Mouse (Mus musculus): Measurements from ENCODE around the gene Sh2d2a. TPM values are rescaled to one million over a fixed set of nuclear protein-coding genes. Genes with fewer than 3 reads are reported as not detected.
"Not testable (repeated sequence)": the region's sequence is repeated elsewhere in the genome, so short reads cannot be mapped to it uniquely, and the experiment has no call there.

Gene Sh2d2a
- total RNA-seq, 2 experiments from 2014 or later = 0.06 TPM; not detected in 1

DNA sequence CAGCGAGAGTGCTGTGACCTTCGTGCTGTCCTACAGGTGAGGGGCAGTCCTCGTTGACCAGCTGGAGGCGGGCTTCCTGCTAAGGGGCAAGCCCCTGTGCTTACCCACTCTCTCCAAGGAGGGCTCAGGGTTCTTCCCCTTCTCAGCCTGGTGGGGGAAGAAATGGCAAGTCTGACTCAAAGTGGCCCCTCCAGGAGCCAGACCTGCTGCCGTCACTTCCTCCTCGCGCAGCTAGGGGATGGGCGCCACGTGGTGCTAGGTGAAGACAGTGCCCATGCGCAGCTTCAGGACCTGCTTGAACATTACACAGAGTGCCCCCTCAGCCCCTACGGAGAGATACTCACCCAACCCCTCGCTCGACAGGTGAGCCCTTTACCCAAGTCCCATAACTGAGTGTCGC is 2.6 kb downstream of the Sh2d2a start:
- no peak for DNase-seq
- intact Hi-C loops (cut with DNase I; ENCODE audit: low total_unique reads) = no loop called here

DNA sequence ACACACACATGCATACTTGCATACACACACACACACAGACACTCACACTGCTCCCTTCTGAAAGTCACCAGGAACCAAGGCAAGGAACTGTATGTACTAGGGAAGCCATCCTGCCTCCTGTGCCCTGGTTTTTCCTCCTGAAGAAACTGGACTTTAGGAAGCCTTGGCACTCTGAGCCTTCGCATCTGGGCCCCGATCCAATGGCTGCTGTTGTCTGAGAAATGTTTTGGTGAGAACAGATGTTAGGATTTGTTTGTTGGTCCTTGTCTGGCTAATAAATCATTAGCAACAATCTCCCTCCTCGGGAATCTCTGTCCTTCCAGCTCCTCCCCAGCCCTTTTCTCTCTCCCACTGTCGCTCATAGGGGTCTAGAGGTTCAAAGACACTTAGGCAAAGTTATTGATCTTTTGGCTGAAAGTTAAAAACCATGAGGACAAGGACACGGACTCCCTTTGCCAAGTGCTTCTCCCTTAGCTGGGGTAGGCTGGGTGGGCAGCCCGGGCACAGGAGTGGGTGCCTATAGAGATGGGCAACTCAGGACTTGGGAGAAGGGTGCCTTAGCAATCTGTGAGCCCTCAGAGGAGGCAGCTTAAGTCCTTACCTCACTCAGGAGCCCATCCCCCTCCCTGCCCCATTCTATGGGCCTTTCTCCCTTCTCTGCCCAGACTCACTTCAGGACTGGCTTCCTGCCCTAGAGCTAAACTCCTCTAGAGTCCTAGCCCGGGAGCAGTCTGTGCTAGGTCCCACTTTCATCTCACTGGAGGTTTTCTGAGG is 8.4 kb downstream of the Sh2d2a start:
- peak; percentile 34 for DNase-seq
- intact Hi-C loops (cut with DNase I; ENCODE audit: low total_unique reads) = no loop called here

DNA sequence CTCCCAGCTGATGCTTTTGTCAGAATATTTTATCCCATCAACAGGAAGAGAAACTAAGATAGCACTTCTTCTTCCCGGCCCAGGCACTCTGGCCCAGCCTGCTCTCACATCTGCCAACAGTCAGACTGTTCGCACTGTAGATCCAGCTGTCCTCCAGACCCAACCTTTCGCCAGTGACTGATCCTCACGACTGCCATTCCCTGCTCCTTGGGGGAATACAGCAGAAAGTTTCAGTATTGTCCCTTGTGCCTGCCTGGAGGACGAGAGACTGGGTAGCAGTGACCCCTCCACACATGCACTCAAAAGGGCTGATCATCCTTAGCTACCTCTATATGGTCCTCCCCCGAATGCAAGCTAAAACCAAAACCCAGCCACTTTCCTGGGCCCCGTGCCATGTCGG is 9.4 kb downstream of the Sh2d2a start:
- peak; percentile 32 for DNase-seq

DNA sequence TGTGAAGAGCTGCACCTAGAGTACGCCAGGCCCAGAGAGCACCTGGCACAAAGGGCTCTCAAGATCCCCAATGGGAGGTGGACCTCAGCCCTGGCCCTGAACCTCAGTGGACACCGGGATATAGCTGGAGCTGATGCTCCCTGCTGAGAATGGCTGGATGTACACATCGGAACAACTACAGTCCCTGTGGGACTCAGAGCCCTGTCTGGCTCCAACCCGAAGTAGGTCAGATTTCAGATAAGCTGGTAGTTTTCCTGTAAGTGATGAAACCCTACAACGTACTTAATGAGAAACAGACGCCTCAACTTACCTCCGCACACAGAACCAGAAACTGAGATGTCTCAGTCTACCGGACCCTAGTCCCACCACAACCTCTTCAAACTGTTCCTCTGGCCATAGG is 11.1 kb downstream of the Sh2d2a start:
- DNase-seq = no peak
- intact Hi-C loops (cut with DNase I; ENCODE audit: low total_unique reads) = no loop called here

More for the DNA sequence above, 9.4 kb downstream of the Sh2d2a start:
- intact Hi-C loops (cut with DNase I; ENCODE audit: low total_unique reads) = no loop called here

DNA sequence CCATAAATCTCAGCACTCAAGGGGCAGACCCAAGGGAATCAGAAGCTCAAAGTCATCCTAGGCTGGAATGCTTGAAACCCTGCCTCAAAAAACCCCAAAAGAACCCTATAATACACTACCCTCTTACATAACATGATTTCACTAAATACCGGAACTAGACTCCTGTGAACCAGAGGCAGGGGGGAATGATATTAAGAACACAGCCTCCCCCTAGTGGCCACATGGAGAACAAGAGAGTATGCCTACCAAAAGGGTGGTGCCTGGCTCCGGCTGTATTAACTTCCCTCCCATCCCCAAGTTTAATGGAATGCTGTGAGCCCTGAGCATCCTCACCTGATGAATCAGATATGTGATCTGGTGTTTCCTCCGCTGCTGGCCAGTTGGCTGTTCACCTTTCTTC is 13.3 kb downstream of the Sh2d2a start:
- peak; percentile 59 for DNase-seq
- intact Hi-C loops (cut with DNase I; ENCODE audit: low total_unique reads) = no loop called here

DNA sequence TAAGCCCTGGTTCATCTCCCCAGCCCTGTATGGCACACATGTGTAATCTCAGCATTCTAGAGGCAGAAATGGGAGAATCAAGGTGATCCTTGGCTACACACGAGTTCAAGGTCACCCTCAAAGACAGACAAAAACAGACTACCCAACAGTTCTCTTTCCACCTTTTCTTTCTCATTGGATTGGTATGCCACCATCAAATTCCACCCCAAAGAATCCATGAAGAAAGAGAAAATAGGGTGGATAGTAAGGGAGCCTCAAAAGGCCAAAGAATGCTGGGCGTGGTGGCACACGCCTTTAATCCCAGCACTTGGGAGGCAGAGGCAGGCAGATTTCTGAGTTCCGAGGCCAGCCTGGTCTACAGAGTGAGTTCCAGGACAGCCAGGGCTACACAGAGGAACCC is 17.6 kb downstream of the Sh2d2a start:
- DNase-seq; intact Hi-C loops (cut with DNase I; ENCODE audit: low total_unique reads): not testable (repeated sequence)

DNA sequence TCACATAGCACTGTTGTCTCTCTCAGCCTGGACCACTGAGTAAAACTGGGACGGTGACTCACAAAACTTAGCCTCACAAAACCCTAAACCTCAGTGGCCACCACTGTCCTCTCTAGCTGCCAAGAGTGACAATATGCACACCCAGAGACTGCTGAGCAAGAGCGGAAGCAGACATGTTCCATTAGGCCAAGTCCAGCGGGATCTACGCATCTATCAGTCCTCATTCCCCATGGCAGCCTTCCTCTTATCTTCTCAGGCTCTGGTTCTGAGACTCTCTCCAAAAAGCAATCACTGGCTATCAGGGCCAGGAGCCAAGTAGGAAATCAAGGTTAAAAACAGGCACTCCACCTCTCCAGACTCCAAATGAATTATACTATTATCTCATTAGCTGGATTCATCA is 31.2 kb downstream of the Sh2d2a start:
- intact Hi-C loops (cut with DNase I; ENCODE audit: low total_unique reads) = no loop called here
- no peak for DNase-seq

DNA sequence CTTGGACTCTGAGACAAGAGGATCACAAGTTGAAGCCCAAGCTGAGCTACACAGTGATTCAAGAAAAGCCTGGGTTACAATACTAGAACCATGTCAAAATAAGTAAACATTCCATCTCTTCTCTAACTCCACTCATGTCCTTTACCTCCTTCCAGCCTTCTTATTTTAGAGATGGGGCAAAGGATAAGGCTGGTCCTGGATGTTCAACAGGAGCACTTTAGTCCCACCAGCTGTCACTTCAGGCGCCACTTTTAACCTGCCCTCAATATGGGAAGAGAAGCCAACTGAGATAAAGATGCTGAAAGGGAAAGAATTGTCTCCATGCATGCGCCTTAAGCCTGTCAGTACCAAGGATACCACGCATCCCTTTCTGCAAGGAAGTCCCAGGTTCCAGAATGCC is 37.7 kb downstream of the Sh2d2a start:
- intact Hi-C loops (cut with DNase I; ENCODE audit: low total_unique reads) = no loop called here
- no peak for DNase-seq

DNA sequence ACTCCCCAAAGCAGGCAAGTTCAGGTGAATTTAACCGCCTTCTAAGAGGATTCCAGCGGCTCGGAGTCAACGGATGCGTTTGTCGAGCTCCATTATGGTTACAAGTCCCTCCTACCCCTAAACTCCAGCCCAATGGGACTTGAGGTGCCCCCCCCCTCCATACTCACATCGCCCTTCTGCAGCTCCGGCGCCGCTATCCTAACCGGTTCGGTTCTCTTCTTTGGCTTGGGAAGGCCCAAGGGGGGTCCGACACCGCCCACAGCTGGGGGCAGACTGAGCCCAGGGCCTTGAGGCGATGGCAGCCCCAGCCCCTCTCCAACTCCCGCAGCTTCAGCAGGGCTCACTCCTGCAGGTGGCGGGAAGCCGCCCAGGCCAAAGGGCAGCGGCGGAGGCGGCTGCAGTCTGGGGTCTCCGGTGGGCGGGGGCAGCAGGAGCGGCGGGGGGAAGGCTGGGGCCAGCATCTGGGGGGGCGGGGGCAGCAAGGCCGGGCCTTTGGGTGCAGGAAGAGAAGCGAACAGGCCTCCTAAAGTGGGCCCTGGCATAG is 38.2 kb downstream of the Sh2d2a start:
- intact Hi-C loops (cut with DNase I; ENCODE audit: low total_unique reads) = no loop called here
- DNase-seq = peak; percentile 41

DNA sequence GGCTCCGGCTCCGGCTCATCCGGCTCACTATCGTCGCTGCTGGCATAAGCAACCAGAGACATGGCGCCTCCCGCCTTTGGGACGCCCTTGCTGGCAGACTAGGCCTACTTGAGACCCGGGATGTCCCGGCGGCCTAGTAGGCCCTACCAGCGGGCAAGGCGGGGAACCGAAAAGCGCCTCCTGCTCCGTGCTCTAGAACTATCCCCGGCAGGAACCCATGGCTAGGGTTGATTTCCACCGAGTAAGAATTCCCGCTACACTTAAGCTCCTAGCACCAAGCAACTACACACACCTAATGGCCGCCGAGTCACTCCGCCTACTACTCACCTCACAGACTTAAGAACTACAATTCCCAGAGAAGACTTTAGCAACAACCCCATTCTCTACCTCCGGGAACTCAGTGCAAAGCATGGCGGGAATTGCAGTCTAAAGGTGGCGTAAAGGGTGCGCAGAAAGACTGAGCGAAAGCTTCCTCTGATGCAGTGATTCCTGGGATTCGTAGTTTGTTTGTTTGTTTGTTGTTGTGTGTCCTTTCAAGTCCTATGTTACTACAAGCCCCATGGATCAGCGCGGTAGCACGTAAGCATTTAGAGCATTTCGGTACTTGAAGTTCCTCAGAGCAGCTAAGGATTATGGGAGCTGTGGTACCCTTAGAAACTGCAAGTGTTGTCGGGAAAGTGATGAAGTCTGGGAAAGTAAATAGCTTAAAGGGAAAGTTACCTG is 38.9 kb downstream of the Sh2d2a start, which contains the start of gene Prcc:
Gene Prcc (minus strand): TSS at position 328 of the 723 bp plus-strand sequence.
- DNase-seq = peak; percentile 85
- intact Hi-C loops (cut with DNase I; ENCODE audit: low total_unique reads) = no loop called here

DNA sequence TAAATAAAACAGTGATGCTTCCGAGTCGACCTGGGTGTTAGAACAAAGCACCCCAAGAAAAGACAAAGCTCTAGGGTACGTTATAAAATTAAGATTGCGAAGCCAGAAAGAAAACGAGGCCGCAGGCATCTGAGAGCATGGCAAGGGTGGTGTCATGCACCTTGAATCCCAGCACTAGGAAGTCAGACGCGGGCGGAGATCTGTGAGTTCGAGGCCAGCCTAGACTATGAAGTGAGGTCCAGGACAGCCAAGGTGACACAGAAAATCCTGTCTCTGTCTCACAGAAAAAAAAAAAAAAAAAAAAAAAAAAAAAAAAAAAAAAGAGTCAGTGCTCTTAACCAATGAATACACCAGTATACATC is 39.4 kb downstream of the Sh2d2a start:
- intact Hi-C loops (cut with DNase I; ENCODE audit: low total_unique reads) = no loop called here
- peak; percentile 18 for DNase-seq

DNA sequence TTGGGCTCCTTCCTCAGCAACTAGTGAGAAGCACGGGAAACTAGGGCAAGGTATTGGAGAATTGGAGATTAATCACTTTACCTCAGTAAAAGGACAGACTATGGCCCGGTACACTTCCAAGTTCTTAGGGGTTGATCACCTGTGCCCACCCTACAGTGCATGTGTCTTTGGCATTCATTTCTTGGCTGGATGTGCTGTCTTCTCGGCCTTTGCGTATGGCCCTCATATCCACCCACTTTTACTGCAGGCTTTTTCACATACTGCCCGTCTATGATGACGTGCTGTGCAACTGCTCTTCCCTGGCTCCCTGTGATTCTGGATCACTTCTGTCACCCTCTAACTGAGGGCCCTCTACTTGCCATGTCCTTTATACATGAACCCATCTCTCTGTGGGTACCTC is 39.9 kb downstream of the Sh2d2a start:
- intact Hi-C loops (cut with DNase I; ENCODE audit: low total_unique reads) = no loop called here
- no peak for DNase-seq

DNA sequence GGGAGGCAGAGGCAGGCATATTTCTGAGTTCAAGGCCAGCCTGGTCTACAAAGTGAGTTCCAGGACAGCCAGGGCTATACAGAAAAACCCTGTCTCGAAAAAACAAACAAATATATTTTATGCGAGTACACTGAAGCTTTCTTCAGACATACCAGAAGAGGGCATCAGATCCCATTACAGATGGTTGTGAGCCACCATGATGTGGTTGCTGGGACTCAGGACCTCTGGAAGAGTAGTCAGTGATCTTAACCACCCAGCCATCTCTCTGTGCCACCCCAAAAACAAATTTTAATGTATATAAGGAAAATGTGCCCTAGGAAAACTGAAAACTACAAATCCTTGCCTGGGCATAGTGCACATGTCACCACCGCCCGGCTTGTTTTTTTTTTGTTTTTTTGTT is 40.8 kb downstream of the Sh2d2a start:
- intact Hi-C loops (cut with DNase I; ENCODE audit: low total_unique reads) = not testable (repeated sequence)

DNA sequence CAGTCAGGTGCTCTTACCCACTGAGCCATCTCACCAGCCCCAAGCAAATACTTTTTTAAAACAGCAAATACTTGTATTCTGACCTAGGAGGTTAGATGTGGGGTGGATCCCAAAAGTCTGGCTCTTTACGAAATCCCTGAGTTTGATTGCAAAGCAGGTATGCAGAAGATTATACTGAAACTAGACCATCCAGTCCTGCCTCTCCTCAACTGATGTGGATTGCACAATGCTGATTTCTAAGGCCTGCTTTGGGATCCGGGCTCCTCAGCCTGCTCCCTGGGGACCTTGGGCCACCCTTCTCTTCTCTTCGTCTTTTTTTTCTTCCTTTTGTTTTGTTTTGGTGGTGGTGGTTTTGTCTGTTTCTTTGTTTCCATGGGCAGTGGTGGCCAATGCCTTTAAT is 44.9 kb downstream of the Sh2d2a start:
- no peak for DNase-seq
- intact Hi-C loops (cut with DNase I; ENCODE audit: low total_unique reads) = no loop called here

More for the DNA sequence above, 40.8 kb downstream of the Sh2d2a start:
- not testable (repeated sequence) for DNase-seq

DNA sequence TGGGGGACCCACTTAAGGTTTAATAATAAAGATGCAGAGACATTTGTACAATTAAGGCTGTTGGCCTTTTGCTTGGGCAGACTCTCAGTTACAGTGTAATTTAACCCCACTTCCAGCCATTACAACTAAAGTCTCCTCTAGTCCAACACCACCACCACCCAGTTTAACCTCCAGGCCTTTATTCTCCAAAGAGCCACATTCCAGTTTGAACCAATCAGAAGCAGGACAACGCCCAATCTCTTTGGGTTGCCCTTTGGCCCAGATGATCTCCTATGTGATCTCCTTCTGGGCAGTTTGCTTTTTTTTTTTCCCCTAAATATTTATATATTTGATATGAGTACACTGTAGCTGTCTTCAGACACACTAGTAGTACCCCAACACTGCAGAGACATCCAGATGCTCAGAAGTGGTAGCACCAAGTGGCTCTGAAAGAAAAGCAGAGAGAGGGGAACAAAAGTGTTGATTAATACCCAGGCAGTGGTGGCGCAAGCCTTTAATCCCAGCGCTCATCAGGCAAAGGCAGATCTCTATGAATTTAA is 46.9 kb downstream of the Sh2d2a start:
- intact Hi-C loops (cut with DNase I; ENCODE audit: low total_unique reads) = no loop called here
- no peak for DNase-seq

DNA sequence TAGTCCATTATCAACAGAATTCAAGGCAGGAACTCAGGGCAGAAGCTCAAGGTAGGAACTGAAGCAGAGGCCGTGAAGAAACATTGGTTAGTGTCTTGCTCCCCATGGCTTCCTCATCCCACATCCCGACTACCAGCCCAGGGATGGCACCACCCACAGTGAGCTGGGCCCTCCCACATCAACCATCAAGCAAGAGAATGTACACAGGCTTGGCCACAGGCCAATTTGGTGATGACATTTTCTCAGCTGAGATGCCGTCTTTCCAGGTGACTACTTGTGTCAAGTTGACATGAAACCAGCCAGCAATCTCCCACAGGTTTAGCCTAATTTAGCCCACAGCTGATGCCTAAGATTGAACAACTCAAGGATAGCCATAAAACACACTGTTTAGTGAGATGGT is 52.7 kb downstream of the Sh2d2a start:
- no peak for DNase-seq
- intact Hi-C loops (cut with DNase I; ENCODE audit: low total_unique reads) = no loop called here

DNA sequence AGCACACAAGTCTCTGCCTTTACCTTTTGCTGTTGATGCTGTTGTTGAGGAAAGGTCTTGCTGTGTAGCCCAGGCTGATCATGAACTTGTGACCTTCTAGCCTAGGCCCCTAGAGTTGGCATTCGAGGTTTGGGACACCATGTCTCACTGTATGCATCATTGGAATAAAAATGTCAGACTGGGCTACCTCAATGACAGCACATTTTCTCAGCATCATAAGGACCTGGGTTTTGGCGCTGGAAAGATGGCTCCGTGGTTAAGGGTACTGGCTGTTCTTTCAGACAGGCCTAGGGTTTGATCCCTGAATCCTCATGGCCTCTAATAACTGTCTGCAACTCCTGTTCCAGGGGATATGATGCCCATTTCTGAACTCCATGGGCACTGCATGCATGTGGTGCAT is 53.2 kb downstream of the Sh2d2a start:
- DNase-seq = no peak
- intact Hi-C loops (cut with DNase I; ENCODE audit: low total_unique reads) = no loop called here

DNA sequence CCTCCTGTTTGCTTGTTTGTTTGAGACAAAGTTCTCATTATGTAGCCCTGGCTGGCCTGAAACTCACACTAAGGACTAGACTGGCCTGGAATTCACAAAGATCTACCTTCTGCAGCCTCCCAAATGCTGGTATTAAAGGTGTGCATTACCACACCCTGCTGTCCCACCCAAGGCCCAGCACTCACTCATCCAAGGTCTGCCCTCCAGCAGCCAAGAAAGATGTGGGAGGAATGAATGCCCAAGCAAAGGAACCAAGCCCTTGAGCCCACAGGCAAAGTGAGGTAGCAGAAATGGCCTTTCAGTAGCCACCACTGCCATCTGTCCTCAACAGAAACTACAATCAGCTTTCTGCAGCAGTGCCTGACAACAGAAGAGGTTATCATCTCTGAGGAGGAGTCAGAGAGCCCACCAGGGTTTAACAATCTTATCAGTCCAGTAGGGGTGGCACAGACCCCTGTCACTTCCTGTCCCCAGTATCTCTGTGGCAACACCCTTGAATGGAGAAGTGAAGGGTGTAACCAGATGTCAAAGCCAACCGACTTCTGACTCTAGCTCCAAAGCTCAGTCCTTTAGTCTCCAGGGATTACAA is 54.6 kb downstream of the Sh2d2a start:
- intact Hi-C loops (cut with DNase I; ENCODE audit: low total_unique reads) = no loop called here

DNA sequence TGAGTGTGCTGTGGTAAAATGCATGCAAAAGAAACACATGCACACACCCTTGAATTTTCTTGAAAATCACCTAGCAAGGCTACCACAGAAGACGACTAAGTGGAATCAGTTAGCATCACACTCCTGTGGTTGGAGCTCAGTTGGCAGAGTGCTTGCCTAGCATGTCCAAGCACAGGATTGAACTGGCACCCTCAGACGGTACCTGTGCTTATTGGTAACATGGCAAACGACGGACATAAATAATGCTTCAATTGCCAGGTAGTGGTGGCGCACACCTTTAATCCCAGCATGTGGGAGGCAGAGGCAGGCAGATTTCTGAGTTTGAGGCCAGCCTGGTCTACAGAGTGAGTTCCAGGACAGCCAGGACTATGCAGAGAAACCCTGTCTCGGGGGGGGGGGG is 55.4 kb downstream of the Sh2d2a start:
- not testable (repeated sequence) for DNase-seq

More for the DNA sequence above, 54.6 kb downstream of the Sh2d2a start:
- no peak for DNase-seq

DNA sequence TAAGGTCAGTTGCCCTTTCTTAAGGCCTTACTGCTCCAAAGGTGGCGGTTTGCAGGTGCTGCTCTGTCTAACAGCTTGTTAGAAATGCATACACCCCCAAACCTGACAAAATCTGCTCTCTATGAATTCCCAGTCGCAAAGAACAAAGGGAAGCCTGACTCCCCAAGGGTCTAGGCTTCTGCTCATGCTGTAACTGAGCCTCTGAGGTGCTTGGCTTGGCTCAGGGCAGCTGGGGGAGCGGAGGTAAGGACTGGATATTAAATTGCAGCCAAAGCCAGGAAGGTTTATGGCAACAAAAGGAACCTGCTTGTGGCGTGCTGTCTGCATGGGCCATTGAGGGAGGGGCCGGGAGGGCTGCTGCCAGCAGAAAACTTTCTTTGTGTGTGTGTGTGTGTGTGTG is 57.3 kb downstream of the Sh2d2a start:
- intact Hi-C loops (cut with DNase I; ENCODE audit: low total_unique reads) = no loop called here
- DNase-seq = no peak

More for the DNA sequence above, 55.4 kb downstream of the Sh2d2a start:
- intact Hi-C loops (cut with DNase I; ENCODE audit: low total_unique reads) = not testable (repeated sequence)
